Mouse (Mus musculus) neural tube, embryonic 14.5 days (tissue): Measurements from ENCODE around the gene Msh5. TPM values are rescaled to one million over a fixed set of nuclear protein-coding genes. Genes with fewer than 3 reads are reported as not detected.

Experiments used
- ATAC-seq: fragments of 200-750 bp; cut with Nextera tagmentation; 2 replicates; pipeline ENCODE4 v1.8.0; 2017; ENCODE audit warnings: low read depth, mild to moderate bottlenecking, moderate TSS enrichment, moderate library complexity
- H3K27ac ChIP-seq: fragments of 300-500 bp; sonication (generic); 2 replicates; pipeline ENCODE4 v1.5.1; 2014; ENCODE audit warnings: low read depth, mild to moderate bottlenecking, control low read depth, low read length, moderate library complexity, mixed read lengths
- H3K27me3 ChIP-seq: fragments of 300-500 bp; sonication (generic); 2 replicates; pipeline ENCODE4 v1.6.1; 2014; ENCODE audit warnings: low read length; ENCODE audit not compliant: control insufficient read depth, insufficient read depth
- H3K36me3 ChIP-seq: fragments of 300-500 bp; sonication (generic); 2 replicates; pipeline ENCODE4 v1.6.1; 2014; ENCODE audit warnings: low read length, mixed read lengths; ENCODE audit not compliant: control insufficient read depth, insufficient read depth
- H3K4me1 ChIP-seq: fragments of 300-500 bp; sonication (generic); 2 replicates; pipeline ENCODE4 v1.6.1; 2014; ENCODE audit warnings: low read length; ENCODE audit not compliant: control insufficient read depth, insufficient read depth
- H3K4me2 ChIP-seq: fragments of 300-500 bp; sonication (generic); 2 replicates; pipeline ENCODE4 v1.6.1; 2014; ENCODE audit warnings: mild to moderate bottlenecking, low read depth, low read length, control low read depth
- H3K4me3 ChIP-seq: fragments of 300-500 bp; sonication (generic); 2 replicates; pipeline ENCODE4 v1.5.1; 2014; ENCODE audit warnings: low read depth, low read length, control low read depth, mixed read lengths
- H3K9ac ChIP-seq: fragments of 300-500 bp; sonication (generic); replicated peaks from 2 replicates; pipeline ENCODE4 v1.6.1; 2014; ENCODE audit warnings: low read depth, mild to moderate bottlenecking, control low read depth, low read length, mixed read lengths
- H3K9me3 ChIP-seq: fragments of 300-500 bp; sonication (generic); 2 replicates; pipeline ENCODE4 v1.6.1; 2016; ENCODE audit warnings: low read length; ENCODE audit not compliant: control insufficient read depth
- WGBS: fragments of 180-500 bp; shearing (Covaris S2); extraction: QIAGEN DNeasy Blood & Tissue Kit; methylation state at CpG from one replicate; pipeline ENCODE4 v1.1.7; 2014; 5-methylcytosine and 5-hydroxymethylcytosine counted together
- polyA plus RNA-seq: library from polyadenylated mRNA; unstranded; fragments of >200 nt; fragmentation: Nextera tagmentation; extraction: Ambion mirVana; gene quantifications from 2 replicates; pipeline ENCODE4 v1.2.1, GENCODE M21; 2014

Msh5 gene
- polyA plus RNA-seq, 1 experiment from 2014 or later: 2.2 TPM

DNA sequence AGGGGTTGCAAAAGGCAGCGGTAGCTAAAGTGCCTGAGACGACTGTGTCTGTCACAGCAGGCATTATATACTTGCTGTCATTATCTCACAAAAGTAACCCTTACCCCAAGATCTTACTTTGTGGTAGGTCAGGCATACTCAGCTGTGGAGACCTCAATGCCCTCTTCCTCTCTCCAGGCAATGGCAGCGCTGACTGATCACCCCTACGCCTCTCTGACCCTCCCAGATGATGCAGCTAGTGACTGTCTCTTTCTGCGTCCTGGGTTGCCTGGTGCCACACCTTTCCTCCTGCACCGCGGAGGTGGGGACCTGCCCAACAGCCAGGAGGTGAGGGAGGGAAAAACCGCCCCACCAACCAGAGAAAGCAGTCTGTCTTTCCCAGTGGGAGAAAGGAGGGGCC, 14.8 kb upstream of the Msh5 start:
- peaks cover 9% of the 10 kb centered on the region for H3K36me3 ChIP-seq
- H3K9me3 ChIP-seq: no peaks in the 10 kb centered on the region
- ATAC-seq: no peak
- no peak overlapping the region for H3K9ac ChIP-seq
- H3K4me3 ChIP-seq: no peak overlapping the region
- 83% methylated on average over 8 of the region's 8 CpGs for WGBS
- no peak overlapping the region for H3K27ac ChIP-seq
- H3K27me3 ChIP-seq: 0 out of 2 replicates have a peak, but pooled peaks cover 6% of the 10 kb centered on the region
- no peak overlapping the region for H3K4me2 ChIP-seq
- peaks cover 22% of the 10 kb centered on the region for H3K4me1 ChIP-seq

DNA sequence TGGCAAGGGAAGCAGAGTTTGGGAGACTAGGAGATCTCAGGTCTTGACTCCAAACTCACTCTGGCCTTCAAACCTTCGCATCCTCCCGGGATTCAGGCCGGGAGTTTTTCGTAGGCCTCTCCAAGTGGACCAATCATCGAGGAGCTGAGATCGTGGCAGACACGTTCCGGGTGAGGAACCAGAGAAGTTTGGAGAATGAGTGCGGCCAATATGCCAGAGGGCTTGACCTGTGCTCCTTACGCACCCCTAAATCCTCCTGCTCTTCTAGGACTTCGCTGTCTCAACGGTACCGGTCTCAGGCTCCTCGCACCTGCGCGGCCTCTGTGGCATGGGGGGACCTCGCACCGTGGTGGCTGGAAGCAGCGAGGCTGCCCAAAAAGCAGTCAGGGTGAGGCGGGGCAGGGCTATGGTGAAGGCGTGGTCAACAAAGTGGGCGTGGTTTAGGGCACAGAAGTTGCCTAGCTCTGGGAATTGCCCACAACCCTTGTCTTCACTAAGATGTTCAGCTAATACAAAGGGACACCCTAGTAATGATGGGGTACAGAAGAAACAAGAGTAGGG, 14.3 kb upstream of the Msh5 start:
- 51% methylated on average over 22 of the region's 22 CpGs for WGBS
- Histone ChIP-seq H3K9me3 (no peaks in the 10 kb centered on the region), H3K27ac (no peak overlapping the region), H3K4me3 (peak overlapping the region; percentile 77; the same call in 1 of the 2 replicates), H3K27me3 (0 out of 2 replicates have a peak, but pooled peaks cover 6% of the 10 kb centered on the region), H3K4me2 (peak overlapping the region; percentile 84), H3K9ac (no peak overlapping the region), H3K4me1 (peaks cover 22% of the 10 kb centered on the region), H3K36me3 (peaks cover 9% of the 10 kb centered on the region)
- no peak for ATAC-seq

DNA sequence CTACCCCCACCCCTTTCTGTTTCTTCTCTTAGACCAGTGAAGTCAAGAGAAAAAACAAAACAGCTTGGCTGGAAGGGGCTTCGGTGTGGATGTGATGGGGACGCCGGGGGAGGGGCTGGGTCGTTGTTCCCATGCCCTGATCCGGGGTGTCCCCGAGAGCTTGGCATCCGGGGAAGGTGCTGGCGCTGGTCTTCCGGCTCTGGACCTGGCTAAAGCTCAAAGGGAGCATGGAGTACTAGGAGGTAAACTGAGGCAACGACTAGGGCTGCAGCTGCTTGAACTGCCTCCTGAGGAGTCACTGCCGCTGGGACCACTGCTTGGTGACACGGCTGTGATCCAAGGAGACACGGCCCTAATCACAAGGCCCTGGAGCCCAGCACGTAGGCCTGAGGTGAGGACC, 13.5 kb upstream of the Msh5 start:
- WGBS: 22% methylated on average over 14 of the region's 14 CpGs
- Histone ChIP-seq H3K4me3 (peak overlapping the region; percentile 77), H3K27me3 (0 out of 2 replicates have a peak, but pooled peaks cover 1% of the 10 kb centered on the region), H3K4me1 (peaks cover 18% of the 10 kb centered on the region), H3K4me2 (peak overlapping the region; percentile 84), H3K36me3 (peaks cover 9% of the 10 kb centered on the region), H3K9ac (peak overlapping the region; percentile 85), H3K27ac (no peak overlapping the region), H3K9me3 (no peaks in the 10 kb centered on the region)
- 0 out of 2 replicates have a peak, but pooled peaks have one; percentile 0 for ATAC-seq

DNA sequence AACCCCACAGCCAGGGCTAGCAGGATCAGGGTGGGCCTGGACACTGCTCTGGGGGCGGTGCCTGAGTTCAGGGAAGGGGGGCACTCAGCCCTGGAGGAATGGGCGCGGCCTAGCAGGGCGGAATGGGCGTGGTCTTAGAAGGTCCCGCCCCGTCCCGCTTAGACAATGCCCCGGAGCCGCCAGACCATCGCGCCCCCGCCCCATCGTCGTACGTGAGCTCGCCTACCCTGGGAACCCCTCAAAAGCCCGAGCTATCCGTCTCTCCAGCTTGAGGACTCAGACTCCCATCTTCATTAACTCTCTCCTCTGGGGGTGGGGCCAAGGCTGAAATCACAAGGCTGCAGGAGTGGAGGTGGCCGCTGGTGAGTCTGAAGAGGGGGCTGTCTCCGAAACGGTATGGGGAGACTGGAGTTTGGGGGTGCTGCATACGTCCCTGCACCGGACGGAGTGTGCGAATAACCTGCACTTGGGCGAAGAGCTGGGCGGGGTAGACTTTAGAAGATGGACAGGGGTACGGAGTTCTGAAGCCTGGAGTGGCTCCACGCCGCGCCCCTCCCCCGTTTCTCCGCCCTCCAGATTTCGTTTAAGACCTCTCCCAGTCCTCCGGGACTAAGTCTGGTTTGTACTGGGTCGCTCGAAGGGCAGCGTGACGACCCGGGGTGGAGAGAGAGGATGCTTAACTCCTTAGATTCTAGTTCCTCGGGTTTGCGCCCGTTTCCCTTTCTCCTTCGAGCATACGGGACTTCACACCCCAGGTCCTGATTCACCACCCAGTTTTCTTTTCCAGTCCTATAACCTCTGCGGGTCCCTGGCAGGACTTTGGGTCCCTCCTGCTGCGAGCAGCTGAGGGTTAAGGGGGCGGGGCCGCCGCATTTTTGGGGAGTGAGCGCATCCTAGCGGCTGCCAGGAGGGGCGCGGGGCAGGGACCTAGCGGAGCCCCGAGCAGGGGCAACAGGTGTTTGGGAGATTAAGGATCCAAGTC, 12.7 kb upstream of the Msh5 start, which contains the start of gene Ddah2:
Ddah2 (plus strand) TSS at position 125 of the 982 bp plus-strand sequence.
- H3K36me3 ChIP-seq: peaks cover 9% of the 10 kb centered on the region
- ATAC-seq: peak; percentile 90
- peak within 1 kb of the TSS; percentile 85 for H3K9ac ChIP-seq
- under 1% methylated on average over 53 of the region's 57 CpGs for WGBS
- peaks cover 13% of the 10 kb centered on the region for H3K4me1 ChIP-seq
- H3K9me3 ChIP-seq: no peaks in the 10 kb centered on the region
- peak within 1 kb of the TSS; percentile 82 for H3K27ac ChIP-seq
- peak within 1 kb of the TSS; percentile 77 for H3K4me3 ChIP-seq
- H3K27me3 ChIP-seq: no peaks in the 10 kb centered on the region
- H3K4me2 ChIP-seq: peak within 1 kb of the TSS; percentile 84

GRCm38 (mm10) chr17:35058316-35058715, 11.8 kb upstream of the Msh5 start:
- ATAC-seq: peak; percentile 9; the same call in 1 of the 2 replicates
- H3K9me3 ChIP-seq: no peaks in the 10 kb centered on the region
- WGBS: 70% methylated on average over 9 of the region's 9 CpGs

GRCm38 (mm10) chr17:35057090-35057489, 10.5 kb upstream of the Msh5 start:
- H3K4me3 ChIP-seq: no peak overlapping the region
- H3K36me3 ChIP-seq: peaks cover 9% of the 10 kb centered on the region
- H3K27ac ChIP-seq: no peak overlapping the region
- 77% methylated on average over 3 of the region's 3 CpGs for WGBS
- no peak overlapping the region for H3K4me2 ChIP-seq
- no peak overlapping the region for H3K9ac ChIP-seq
- H3K9me3 ChIP-seq: no peaks in the 10 kb centered on the region
- peaks cover 15% of the 10 kb centered on the region for H3K4me1 ChIP-seq
- H3K27me3 ChIP-seq: no peaks in the 10 kb centered on the region
- ATAC-seq: no peak

More at GRCm38 (mm10) chr17:35058316-35058715, 11.8 kb upstream of the Msh5 start:
- Histone ChIP-seq H3K9ac (no peak overlapping the region), H3K4me1 (peaks cover 13% of the 10 kb centered on the region), H3K4me2 (peak overlapping the region; percentile 84), H3K27me3 (no peaks in the 10 kb centered on the region), H3K36me3 (peaks cover 9% of the 10 kb centered on the region), H3K4me3 (peak overlapping the region; percentile 77), H3K27ac (no peak overlapping the region; the same call in 1 of the 2 replicates)

GRCm38 (mm10) chr17:35055691-35056495, 9.3 kb upstream of the Msh5 start:
- H3K4me2 ChIP-seq: no peak overlapping the region
- ATAC-seq: no peak
- 93% methylated on average over 7 of the region's 7 CpGs for WGBS
- no peaks in the 10 kb centered on the region for H3K27me3 ChIP-seq
- no peaks in the 10 kb centered on the region for H3K9me3 ChIP-seq
- H3K4me1 ChIP-seq: peaks cover 14% of the 10 kb centered on the region
- H3K9ac ChIP-seq: no peak overlapping the region
- H3K27ac ChIP-seq: no peak overlapping the region
- H3K36me3 ChIP-seq: peaks cover 3% of the 10 kb centered on the region; the same call in 1 of the 2 replicates
- no peak overlapping the region for H3K4me3 ChIP-seq

DNA sequence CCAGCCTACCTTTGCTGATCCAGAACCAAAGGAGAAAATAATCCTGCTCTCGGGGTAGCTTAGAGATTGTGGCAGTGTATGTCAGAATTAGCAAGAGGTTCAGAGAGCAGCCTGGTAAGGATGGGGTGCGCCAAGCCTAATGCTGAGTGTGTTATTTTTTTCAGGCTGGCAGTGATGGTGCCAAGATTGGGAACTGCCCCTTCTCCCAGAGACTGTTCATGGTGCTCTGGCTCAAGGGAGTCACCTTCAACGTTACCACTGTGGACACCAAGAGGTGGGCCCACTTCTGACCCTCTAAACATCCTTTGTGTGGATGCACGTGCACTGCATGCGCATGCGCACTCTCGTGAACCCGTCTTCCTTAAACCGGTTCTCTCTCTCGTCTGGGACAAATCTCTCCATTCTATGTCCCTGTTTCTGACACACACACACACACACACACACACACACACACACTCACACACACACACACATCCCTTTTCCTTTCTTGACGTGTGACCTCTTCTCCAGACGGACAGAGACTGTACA, 5.8 kb upstream of the Msh5 start:
- Histone ChIP-seq H3K9ac (0 out of 2 replicates have a peak overlapping the region, but pooled peaks have one; percentile 4), H3K27me3 (no peaks in the 10 kb centered on the region), H3K9me3 (no peaks in the 10 kb centered on the region), H3K4me2 (peak overlapping the region; percentile 38), H3K4me3 (peak overlapping the region; percentile 31; the same call in 1 of the 2 replicates), H3K27ac (peak overlapping the region; percentile 82), H3K36me3 (no peaks in the 10 kb centered on the region), H3K4me1 (peaks cover 5% of the 10 kb centered on the region; the same call in 1 of the 2 replicates)
- WGBS: 78% methylated on average over 12 of the region's 12 CpGs
- ATAC-seq: no peak
